Mouse (Mus musculus): ENCODE measurements at regions not wholly inside any gene's neighbourhood (a gene's known extent, or its start where the extent isn't known, plus 50 kb on each side); places are given as distances from the start of the nearest gene placed in this dataset.

- no peak for TF ChIP-seq CTCF (IDR thresholded peaks at IDR 0.05 in 2 of 3, conservative IDR thresholded peaks at IDR 0.05 in 1 of 3; ENCODE audit: control insufficient read depth in 1 of 3, insufficient read depth in 1 of 3, low read depth in 2 of 3, low read length in 3 of 3, poor library complexity in 1 of 3, severe bottlenecking in 1 of 3)
- TF ChIP-seq RCOR1 (IDR thresholded peaks at IDR 0.05; ENCODE audit: low read depth, low read length) = no peak
- no peak for TF ChIP-seq MAFK (IDR thresholded peaks at IDR 0.05; ENCODE audit: borderline replicate concordance, low read depth, low read length)
These were observed 180.6 kb downstream of the Dusp6 start for GRCm38 (mm10) chr10:99443453-99444170.

Measured in MEL (cell line).